Mouse (Mus musculus) erythroblast, adult 5-6 weeks (primary cell): ENCODE measurements at regions not wholly inside any gene's neighbourhood (a gene's known extent, or its start where the extent isn't known, plus 50 kb on each side); places are given as distances from the start of the nearest gene placed in this dataset.

Source experiments
- ATAC-seq: replicated peaks from 2 replicates; pipeline ENCODE4 v1.8.0; 2016; ENCODE audit warnings: moderate number of reproducible peaks, mild to moderate bottlenecking, moderate TSS enrichment, inconsistent platforms; ENCODE audit not compliant: poor library complexity, low FRiP score, severe bottlenecking

- no peak for ATAC-seq
Observed at GRCm38 (mm10) chr12:25228708-25229107, 131.8 kb upstream of the Id2 start.

- ATAC-seq, result no peak
Observed at GRCm38 (mm10) chr12:25227736-25228135, 130.8 kb upstream of the Id2 start.

GRCm38 (mm10) chr12:25224644-25225043 lies 127.7 kb upstream of the Id2 start:
- no peak for ATAC-seq

- no peak for ATAC-seq
Observed at GRCm38 (mm10) chr12:25224201-25224600, 127.3 kb upstream of the Id2 start.

GRCm38 (mm10) chr12:25223539-25223938 lies 126.6 kb upstream of the Id2 start:
- ATAC-seq, result no peak

GRCm38 (mm10) chr12:25220780-25221106 lies 123.8 kb upstream of the Id2 start:
- no peak for ATAC-seq

GRCm38 (mm10) chr12:25220096-25220779 lies 123.3 kb upstream of the Id2 start:
- ATAC-seq, result no peak

GRCm38 (mm10) chr12:25219546-25219945 lies 122.6 kb upstream of the Id2 start:
- no peak for ATAC-seq

- ATAC-seq, result no peak
Observed at GRCm38 (mm10) chr12:25216792-25217516, 120.0 kb upstream of the Id2 start.

GRCm38 (mm10) chr12:25215266-25215665 lies 118.3 kb upstream of the Id2 start:
- no peak for ATAC-seq

GRCm38 (mm10) chr12:25213782-25214478 lies 117.0 kb upstream of the Id2 start:
- ATAC-seq, result no peak

GRCm38 (mm10) chr12:25211331-25211730 lies 114.4 kb upstream of the Id2 start:
- no peak for ATAC-seq

- ATAC-seq, result no peak
Observed at GRCm38 (mm10) chr12:25210597-25210996, 113.7 kb upstream of the Id2 start.

GRCm38 (mm10) chr12:25209333-25209728 lies 112.4 kb upstream of the Id2 start:
- ATAC-seq, result no peak

GRCm38 (mm10) chr12:25208670-25209332 lies 111.9 kb upstream of the Id2 start:
- no peak for ATAC-seq

GRCm38 (mm10) chr12:25203371-25204067 lies 106.6 kb upstream of the Id2 start:
- no peak for ATAC-seq

GRCm38 (mm10) chr12:25200161-25200560 lies 103.2 kb upstream of the Id2 start:
- no peak for ATAC-seq

GRCm38 (mm10) chr12:25197757-25198156 lies 100.8 kb upstream of the Id2 start:
- no peak for ATAC-seq

- no peak for ATAC-seq
Observed at GRCm38 (mm10) chr12:25196022-25196421, 99.1 kb upstream of the Id2 start.

GRCm38 (mm10) chr12:25192216-25192615 lies 95.3 kb upstream of the Id2 start:
- no peak for ATAC-seq
